Mouse (Mus musculus): ENCODE data around the gene Lhx6.

DNA sequence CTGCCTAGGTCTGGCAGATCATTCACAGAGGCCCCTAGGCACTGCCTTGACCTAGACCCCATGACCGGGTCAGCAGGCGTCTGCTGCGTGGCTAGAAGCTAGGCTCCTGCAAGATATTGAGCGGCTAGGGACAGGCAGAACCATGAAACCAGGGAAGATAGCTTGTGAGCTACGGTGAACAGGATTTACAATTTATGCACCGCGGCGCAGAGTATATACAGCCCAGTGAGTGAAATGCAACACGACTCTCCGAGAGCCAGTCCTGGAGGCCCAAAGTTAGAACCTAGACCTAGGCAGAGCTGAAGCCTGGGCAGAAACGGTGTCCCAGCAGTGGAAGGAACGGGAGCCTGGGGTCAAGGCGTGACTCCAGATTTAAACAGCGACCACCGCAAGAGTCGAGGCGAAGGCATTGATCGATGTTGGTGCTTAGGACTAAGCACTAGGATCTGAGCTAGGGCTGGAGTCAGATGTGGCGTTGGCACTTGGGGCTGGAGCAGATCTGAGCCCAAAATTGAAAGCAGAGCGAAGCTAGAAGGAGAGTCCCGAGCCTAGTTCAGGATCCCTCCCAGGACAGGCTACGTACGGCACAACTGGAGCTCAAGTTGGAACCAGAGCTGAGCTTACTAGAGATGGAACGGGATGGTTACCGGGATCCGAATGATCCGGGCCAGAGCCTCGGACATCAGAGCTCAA is 3.2 kb downstream of the Lhx6 start:
- TF ChIP-seq CTCF (IDR thresholded peaks at IDR 0.05; ENCODE audit: low read depth) (no peak), EP300 (IDR thresholded peaks at IDR 0.05; ENCODE audit: low read depth) (no peak)

All from heart, postnatal 0 days (tissue).